Mouse (Mus musculus): ENCODE data around the gene Creb3l2. TPM values are rescaled to one million over a fixed set of nuclear protein-coding genes. Genes with fewer than 3 reads are reported as not detected.

Gene Creb3l2
- polyA plus RNA-seq, 1 experiment from 2014 or later: 12.5 TPM

DNA sequence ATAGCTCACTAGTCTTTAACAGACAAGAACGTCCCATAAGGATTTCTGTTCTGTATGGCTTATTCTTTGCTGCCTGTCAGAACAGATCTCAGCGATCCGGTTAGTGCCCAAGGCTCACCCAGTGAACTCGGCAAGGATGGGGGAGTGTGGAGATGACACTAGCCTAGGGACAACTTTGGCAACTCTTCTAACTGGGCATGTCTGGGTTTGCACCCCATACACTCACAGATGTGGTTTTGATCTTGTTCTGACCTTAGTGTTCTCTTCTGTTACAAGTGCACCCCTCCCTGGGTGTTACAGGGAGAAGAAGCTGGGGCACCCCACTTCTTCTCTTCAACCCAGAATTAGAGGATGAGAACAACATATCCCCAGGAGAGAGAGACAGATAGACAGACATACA, 143.0 kb downstream of the Creb3l2 start:
- 40% methylated on average over 4 of the region's 4 CpGs for WGBS
- Histone ChIP-seq H3K36me3 (replicated peaks) (no peaks in the 10 kb centered on the region), H3K27ac (replicated peaks) (no peak overlapping the region), H3K9me3 (no peaks in the 10 kb centered on the region), H3K4me1 (peaks cover 18% of the 10 kb centered on the region), H3K4me3 (peak overlapping the region; percentile 77), H3K27me3 (replicated peaks; ENCODE audit: low read depth, poor library complexity, severe bottlenecking) (peaks cover 71% of the 10 kb centered on the region)
- no peak for DNase-seq (ENCODE audit: low spot score)

DNA sequence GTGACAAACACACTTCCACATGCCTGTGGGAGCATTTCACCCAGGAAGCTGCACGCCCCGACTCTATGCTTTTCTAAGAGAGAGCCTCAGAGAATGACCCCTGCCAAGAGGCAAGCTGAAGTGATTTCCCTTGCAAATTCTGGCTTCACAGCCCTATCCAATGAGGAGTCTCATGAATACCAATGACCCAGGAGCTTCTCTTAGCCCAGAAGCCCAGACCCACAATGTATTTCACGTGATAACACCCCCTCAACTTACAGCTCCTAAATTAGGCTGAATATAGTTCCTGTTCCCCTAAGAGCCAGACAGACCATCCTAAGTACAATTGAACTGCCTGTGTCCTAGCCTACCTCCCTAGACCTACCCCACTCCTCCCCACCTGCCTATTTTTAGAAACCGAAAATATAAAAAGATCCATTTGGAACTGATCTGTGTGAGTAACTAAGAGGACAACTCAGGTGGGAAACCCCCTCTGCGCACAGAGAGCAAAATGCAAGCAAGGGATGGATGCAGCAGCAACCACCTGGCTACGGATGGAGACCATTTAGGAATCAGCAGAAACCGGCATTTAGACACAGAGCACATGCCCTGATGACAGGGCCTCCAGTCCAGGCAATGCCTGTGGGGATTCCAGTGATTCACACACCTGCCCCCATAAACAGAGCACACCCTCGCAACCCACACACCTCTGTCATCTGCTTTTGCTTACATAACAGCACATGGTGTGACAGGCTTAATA, 144.0 kb downstream of the Creb3l2 start:
- no peak overlapping the region for H3K27ac ChIP-seq (replicated peaks)
- no peak overlapping the region for H3K4me3 ChIP-seq
- no peaks in the 10 kb centered on the region for H3K9me3 ChIP-seq
- no peak for DNase-seq (ENCODE audit: low spot score)
- peaks cover 19% of the 10 kb centered on the region for H3K4me1 ChIP-seq
- no peaks in the 10 kb centered on the region for H3K36me3 ChIP-seq (replicated peaks)
- WGBS: 46% methylated on average over 8 of the region's 8 CpGs
- H3K27me3 ChIP-seq (replicated peaks; ENCODE audit: low read depth, poor library complexity, severe bottlenecking): peaks cover 61% of the 10 kb centered on the region

DNA sequence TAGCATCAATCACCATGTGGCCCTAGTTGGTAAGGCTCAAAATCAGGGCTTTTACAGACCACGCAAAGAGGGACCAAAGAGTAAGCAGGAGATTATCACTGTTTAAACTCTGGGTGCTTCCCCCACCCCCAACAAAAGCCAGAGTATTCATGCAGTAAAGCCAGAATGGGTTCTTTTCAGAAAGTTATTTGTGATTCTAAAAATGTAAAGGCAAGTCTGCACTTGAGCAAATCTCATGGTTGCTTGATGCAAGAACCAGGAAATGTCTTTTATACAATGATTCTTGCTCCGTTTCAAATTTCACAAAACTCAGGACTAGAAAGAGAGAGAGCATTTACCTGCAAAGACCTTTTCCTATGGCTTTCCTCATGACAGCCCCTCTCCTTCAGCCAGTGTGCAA, 149.9 kb downstream of the Creb3l2 start:
- WGBS: 78% methylated on average over 2 of the region's 2 CpGs
- Histone ChIP-seq H3K4me1 (peaks cover 11% of the 10 kb centered on the region), H3K27ac (replicated peaks) (no peak overlapping the region), H3K27me3 (replicated peaks; ENCODE audit: low read depth, poor library complexity, severe bottlenecking) (peaks cover 5% of the 10 kb centered on the region), H3K9me3 (no peaks in the 10 kb centered on the region), H3K4me3 (no peak overlapping the region), H3K36me3 (replicated peaks) (no peaks in the 10 kb centered on the region)
- no peak for DNase-seq (ENCODE audit: low spot score)

DNA sequence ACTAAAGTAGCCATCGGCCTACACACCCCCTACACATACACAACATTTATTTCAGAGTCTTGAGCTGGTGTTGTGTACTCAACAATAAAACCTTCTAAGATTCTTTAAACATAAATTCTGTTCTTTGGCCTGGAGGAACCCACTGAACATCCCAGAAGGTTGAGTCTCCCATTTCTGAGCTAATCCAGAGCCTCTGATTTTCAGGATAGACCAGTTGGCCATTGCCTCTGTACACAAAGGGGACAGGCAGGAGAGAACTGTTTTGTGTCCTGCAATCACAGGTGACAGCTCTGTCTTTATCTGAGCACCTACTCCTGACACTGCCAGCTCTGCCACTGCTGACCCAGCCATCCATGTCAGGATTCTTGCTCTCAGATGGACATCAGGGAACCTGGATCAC, 150.8 kb downstream of the Creb3l2 start:
- no peak overlapping the region for H3K4me3 ChIP-seq
- 93% methylated on average over 1 of the region's 1 CpGs for WGBS
- H3K36me3 ChIP-seq (replicated peaks): no peaks in the 10 kb centered on the region
- peaks cover 11% of the 10 kb centered on the region for H3K4me1 ChIP-seq
- DNase-seq (ENCODE audit: low spot score): no peak
- H3K9me3 ChIP-seq: no peaks in the 10 kb centered on the region
- H3K27ac ChIP-seq (replicated peaks): no peak overlapping the region
- H3K27me3 ChIP-seq (replicated peaks; ENCODE audit: low read depth, poor library complexity, severe bottlenecking): no peaks in the 10 kb centered on the region; the same call in 1 of the 2 replicates

DNA sequence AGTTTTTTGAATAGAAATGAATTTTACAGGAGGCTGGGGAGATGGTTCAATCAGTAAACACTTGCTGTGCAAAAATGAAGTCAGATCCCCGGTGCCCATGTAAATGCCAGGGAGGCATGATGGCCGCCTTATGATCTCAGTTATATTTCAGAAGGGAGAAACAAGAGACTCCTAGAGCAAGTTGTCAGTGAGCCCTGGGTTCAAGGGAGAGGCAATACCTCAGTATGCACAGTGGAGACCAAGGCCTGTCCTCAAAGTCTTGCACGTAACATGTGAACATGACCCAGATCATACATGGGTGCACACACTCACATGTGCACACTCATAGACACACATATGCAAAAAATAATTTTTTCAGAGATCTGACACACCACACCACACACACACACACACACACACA, 151.3 kb downstream of the Creb3l2 start:
- H3K27ac ChIP-seq (replicated peaks): no peak overlapping the region
- WGBS: over 99% methylated on average over 3 of the region's 3 CpGs
- H3K4me1 ChIP-seq: peaks cover 11% of the 10 kb centered on the region
- H3K36me3 ChIP-seq (replicated peaks): no peaks in the 10 kb centered on the region
- H3K27me3 ChIP-seq (replicated peaks; ENCODE audit: low read depth, poor library complexity, severe bottlenecking): no peaks in the 10 kb centered on the region
- no peak for DNase-seq (ENCODE audit: low spot score)
- H3K4me3 ChIP-seq: no peak overlapping the region
- no peaks in the 10 kb centered on the region for H3K9me3 ChIP-seq

DNA sequence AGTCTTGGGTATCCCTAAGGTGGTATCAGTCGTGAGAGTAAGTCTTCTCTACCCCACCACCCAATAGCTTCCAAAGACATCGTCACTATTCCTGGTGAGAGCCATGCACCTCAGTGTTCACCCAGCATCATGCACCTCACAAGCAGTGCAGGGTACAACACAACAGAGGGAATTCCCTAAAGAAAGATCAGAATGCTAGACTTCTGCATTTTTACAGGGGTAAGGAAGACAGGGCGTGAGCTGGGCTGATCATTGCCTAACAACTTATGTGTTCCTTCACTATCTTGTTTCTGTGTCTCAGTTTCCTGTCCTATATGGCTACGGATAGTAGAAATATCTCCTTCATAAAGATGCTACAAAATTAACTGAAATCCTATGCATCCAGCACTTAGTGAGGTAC, 155.8 kb downstream of the Creb3l2 start:
- whole genome bisulfite sequencing: 85% methylated on average over 4 of the region's 4 CpGs
- H3K27ac ChIP-seq (replicated peaks): no peak overlapping the region

DNA sequence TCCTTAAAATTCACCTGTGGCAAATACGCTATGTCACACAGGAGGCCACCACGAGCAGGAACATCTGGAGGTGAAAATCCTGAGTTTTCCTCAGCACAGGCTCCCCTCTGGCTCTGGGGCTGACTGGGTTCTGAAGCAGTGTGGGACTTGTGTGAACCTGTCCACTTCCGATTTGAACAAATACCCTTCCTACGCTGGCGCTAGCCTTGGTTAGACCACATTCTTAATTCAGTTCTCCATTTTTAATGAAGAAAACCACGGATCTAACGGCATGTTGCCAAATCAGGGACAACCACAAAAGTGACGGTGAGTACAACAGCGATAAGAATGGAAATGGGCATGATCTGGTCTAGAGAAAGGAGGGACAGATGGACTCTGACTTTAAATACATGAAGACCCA, 157.1 kb downstream of the Creb3l2 start:
- no peak for DNase-seq (ENCODE audit: low spot score)
- Histone ChIP-seq H3K27me3 (replicated peaks; ENCODE audit: low read depth, poor library complexity, severe bottlenecking) (no peaks in the 10 kb centered on the region), H3K36me3 (replicated peaks) (no peaks in the 10 kb centered on the region), H3K4me3 (no peak overlapping the region), H3K27ac (replicated peaks) (no peak overlapping the region), H3K4me1 (peaks cover 5% of the 10 kb centered on the region; the same call in 1 of the 2 replicates), H3K9me3 (no peaks in the 10 kb centered on the region)
- 92% methylated on average over 9 of the region's 9 CpGs for WGBS

More for the DNA sequence above, 155.8 kb downstream of the Creb3l2 start:
- Histone ChIP-seq H3K36me3 (replicated peaks) (no peaks in the 10 kb centered on the region), H3K4me1 (peaks cover 5% of the 10 kb centered on the region; the same call in 1 of the 2 replicates), H3K27me3 (replicated peaks; ENCODE audit: low read depth, poor library complexity, severe bottlenecking) (no peaks in the 10 kb centered on the region), H3K4me3 (no peak overlapping the region), H3K9me3 (no peaks in the 10 kb centered on the region)
- DNase-seq (ENCODE audit: low spot score): no peak

DNA sequence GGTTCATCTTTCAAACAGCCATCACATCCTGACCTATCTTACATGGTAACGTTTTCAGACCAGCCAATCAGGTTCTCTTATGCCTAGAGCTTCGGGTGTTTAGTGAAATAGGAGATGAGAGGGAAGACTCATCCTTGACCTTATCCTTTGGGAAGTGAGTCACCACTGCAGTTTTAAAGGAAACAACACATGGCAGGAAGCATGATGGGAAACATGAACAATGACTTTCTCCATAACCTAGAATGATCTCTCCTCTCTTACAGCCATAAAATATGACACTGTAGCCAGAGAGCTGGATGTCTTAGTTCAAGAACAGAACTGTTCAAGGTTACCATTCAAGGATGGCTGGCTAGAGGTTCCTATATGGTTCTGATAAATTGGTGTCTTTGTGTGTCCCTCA, 158.6 kb downstream of the Creb3l2 start:
- 57% methylated on average over 2 of the region's 2 CpGs for whole genome bisulfite sequencing
- H3K9me3 ChIP-seq: no peaks in the 10 kb centered on the region
- peaks cover 5% of the 10 kb centered on the region; the same call in 1 of the 2 replicates for H3K4me1 ChIP-seq
- H3K27ac ChIP-seq (replicated peaks): no peak overlapping the region
- H3K4me3 ChIP-seq: no peak overlapping the region
- H3K36me3 ChIP-seq (replicated peaks): no peaks in the 10 kb centered on the region
- DNase-seq (ENCODE audit: low spot score): no peak
- no peaks in the 10 kb centered on the region for H3K27me3 ChIP-seq (replicated peaks; ENCODE audit: low read depth, poor library complexity, severe bottlenecking)

DNA sequence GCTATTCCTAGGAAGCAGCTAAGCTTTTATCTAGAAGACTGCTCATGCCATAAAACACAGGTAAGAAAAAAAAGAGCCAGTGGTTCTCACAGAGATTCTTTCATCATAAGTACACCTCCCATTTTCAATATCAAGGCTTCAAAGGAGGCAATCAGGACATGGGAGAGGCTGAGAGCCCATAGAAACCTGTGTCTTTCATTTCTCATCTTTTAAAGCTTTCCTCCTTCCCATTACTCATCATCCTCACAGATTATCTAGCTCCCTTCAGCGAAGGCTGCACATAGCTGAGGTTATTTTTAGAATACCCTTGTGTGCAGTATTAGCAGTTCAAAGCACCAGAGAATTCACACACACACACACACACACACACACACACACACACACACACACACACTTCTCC, 159.3 kb downstream of the Creb3l2 start:
- H3K4me1 ChIP-seq: peaks cover 5% of the 10 kb centered on the region; the same call in 1 of the 2 replicates
- 70% methylated on average over 1 of the region's 1 CpGs for whole genome bisulfite sequencing
- H3K36me3 ChIP-seq (replicated peaks): no peaks in the 10 kb centered on the region
- no peaks in the 10 kb centered on the region for H3K27me3 ChIP-seq (replicated peaks; ENCODE audit: low read depth, poor library complexity, severe bottlenecking)
- DNase-seq (ENCODE audit: low spot score): no peak
- no peaks in the 10 kb centered on the region for H3K9me3 ChIP-seq
- H3K4me3 ChIP-seq: no peak overlapping the region
- H3K27ac ChIP-seq (replicated peaks): no peak overlapping the region

Other genes starting within 250 kb of the Creb3l2 start
- 0.56 and 0.59 TPM in 2 replicates for gene Dgki, start 142.0 kb downstream of the Creb3l2 start, polyA plus RNA-seq (2016; fragmentation: Nextera tagmentation; extraction: Ambion mirVana)
- gene Akr1d1, start 88.0 kb upstream of the Creb3l2 start, polyA plus RNA-seq (2016; fragmentation: Nextera tagmentation; extraction: Ambion mirVana): not detected in 2 replicates

Measured in embryonic facial prominence, embryonic 10.5 days (tissue).